Mouse (Mus musculus): Measurements from ENCODE around the gene E2f6.
A peak's percentile ranks its signal among the peaks of the same experiment; 100 is the strongest.

Gene E2f6

DNA sequence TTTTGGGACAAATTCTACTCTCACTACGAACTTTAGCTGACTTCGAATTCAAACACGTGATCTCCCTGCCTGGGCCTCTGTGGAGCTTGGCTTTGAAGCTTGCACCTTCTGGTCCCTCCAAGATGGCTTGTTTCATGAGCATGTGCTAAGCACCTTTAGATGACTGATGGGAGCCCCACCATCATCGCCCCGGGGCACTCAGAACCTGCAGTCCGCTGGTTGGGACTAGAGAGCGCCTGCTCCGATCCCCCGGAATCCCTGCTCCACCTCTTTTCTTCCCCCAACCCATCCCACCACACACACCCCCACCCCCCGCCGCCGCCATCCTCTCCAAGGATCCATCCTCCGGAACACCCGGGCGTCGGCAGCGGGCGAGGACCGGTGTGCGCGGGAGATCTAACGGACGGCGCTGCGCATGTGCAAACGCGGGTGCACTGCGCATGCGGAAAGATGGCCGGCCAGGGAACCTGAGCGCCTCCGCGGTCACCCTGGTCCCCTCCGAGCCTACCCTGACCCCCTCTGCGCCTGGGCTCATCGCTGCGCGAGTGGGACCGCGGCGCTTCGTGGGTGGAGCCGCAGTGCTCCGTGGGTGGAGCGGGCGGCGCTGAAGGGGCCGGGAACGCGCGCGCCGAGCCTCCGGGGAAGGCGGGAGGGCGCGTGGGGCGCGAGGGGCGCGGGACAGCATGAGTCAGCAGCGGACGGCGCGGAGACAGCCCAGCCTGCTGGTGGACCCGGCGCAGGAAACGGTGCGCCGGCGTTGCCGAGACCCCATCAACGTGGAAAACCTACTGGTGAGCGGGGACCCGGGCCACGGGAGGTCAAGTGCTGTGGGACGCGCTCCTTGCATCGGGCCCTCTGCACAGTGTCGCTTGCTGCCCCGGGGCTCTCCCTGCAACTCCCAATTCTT is at the start of gene E2f6:
Gene E2f6 (plus strand): TSS at position 439 of the 907 bp plus-strand sequence.
- DNase-seq = peak; percentile 77 to 84

DNA sequence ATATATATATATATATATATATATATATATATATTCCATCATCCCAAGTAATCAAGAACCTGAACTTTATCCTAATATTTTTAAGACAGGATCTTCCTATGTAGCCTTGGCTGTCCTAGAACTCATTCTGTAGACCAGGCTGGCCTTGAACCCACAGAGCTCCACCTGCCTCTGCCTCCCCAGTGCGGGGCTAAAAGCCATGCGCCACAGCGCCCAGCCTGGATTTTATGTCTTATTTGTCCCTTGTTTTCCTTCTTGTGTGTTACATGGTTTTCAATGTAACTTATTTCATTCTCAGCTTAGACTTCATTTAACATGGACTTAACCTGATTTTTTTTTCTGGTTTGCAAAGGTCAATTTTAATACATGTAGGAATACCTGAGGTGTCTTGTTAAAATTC is 49.3 kb upstream of the E2f6 start:
- no peak for DNase-seq

DNA sequence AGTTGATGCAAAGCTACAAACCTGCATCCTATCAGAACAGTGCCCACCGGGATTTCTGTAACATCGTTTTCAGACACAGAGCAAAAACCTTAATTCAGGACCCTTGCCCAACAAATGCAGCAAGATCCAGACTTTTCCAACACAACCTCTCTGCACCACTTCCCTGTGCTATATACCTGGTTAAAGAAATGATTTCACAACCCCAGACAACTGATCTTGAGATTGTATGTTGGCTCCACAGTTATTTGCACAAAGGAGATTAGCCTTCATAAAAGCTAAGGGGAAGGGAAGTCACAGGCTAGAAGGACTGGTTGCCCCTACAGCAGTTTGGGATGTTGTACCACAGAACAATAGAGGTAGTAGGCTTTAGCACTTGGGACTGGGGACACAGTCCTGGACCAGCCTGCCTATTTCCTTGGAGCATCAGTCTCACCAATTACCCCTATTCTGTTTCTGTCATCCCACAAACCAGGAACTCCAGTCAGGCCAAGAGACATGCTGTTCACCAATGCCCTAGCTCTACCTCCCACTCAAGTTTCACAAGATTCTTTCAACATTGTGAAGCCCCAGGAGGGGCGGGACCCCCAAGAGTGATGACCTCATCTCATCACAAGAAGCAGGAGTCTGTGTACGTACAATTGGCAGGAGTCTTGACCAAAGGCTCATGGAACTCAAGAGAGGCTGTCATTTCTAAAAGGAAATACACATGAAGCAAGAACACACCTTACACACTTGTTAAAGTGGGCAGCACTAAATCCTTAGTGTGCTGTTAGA is 46.9 kb upstream of the E2f6 start:
- DNase-seq = no peak

DNA sequence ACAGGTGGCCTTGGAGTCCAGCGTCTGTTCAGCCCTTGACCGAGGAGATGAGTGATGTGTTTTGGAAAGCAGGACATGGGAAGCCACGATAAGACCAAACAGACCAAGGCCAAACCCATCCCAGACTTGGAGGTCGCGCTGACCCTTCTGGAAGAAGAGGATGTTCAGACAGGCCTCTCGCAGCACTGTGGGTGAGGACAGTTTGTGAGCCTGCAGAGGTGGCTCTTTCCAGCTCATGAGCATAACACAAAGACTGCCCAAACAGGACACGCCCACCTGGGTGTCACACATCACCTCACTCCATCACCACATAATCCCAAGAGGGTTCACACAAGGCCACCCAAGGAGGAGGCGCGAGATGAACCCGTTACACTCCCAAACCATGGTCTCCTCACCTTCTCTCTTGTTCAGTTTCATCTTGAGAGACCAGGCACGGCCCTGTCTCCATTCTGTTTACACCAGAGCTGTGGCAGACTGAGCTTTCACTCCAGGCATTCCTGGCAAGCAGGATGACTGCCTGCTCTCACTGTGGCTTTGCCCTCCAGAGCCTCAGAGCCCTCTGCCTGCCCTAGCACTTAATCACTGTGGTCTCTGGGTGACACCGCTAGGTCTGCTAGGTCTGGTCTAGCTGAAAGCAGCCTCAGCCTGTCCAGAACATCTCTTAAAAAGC is 45.9 kb upstream of the E2f6 start:
- DNase-seq = peak; percentile 4 to 16

DNA sequence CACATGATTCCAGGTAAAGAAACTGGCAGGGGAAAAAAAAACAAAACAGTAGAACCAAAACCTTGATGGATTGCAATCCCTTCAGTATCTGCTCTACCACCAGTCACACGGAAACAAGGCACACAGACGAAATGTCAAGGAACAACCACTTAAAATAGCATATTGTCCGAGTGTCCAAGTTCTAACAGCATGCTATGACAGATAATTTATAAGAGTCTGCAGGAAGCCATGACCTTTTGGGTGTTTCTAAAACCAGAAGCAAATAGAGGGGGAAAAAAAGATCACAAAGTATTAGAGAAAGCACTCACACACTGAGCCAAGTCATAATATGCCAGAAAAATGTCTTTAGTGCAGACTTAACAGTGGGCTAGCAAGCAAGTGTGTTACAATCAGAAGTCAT is 42.5 kb upstream of the E2f6 start:
- no peak for DNase-seq

DNA sequence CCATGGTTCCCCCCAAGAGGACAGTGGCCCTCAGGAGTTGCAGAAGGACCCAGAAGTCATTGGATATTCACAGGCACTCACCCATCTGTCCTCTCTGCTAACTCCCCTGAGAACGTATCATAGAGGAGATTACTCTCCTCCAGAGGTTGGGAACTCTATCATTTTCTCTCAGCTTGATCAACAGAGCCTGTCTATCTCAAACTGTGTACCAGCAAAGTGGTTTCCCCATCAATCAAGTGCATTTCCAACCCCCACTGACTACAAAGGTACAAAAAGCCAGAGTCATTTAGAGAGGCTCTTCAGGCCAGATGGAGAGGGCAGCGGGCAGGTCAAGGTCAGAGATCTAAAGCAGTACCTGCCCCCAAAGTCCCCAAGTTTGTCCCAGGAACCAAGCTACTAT is 42.1 kb upstream of the E2f6 start:
- DNase-seq = no peak

DNA sequence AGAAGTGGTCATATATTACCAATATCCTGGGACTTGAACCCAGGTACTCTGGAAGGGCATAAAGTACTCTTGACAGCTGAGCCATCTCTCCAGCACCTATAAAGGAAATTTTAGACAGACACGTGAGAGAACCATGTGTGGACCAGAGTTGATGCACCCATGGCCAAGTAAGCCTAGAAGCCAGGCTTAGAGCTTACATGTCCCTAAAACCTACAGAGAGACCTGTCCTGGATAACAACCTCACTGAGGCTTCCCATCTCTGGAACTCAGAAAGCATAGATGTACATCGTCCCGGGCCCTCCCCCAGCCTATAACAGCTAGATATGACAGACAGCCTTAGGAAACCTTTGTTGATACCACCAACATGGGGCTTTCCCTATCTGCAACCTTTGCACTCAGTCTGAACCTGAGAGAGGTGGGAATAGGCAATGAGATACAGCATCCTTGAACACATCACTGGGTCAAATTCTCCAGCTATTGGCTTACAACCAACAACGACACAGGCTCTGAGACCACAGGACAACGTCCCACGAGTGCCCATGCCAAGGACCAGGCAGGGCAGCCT is 41.1 kb upstream of the E2f6 start:
- no peak for DNase-seq

DNA sequence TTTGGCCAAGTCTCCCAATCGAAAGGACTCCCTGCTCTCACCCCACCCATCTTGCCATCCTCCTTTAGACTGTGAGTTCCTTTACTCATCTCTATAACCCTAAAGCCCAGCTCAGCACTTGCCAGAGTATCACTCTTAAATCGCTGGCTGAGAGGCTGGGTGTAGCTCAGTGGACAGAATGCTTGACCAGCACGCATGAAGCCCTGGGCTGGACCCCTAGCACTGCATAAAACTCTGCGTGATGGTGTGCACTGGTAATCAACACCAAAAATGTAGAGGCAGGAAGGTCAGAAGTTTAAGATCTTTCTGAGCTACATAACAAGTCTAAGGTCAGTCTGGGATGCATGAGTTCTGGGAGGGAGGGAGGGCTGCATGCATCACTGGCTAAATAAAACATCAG is 36.2 kb upstream of the E2f6 start:
- DNase-seq = no peak

DNA sequence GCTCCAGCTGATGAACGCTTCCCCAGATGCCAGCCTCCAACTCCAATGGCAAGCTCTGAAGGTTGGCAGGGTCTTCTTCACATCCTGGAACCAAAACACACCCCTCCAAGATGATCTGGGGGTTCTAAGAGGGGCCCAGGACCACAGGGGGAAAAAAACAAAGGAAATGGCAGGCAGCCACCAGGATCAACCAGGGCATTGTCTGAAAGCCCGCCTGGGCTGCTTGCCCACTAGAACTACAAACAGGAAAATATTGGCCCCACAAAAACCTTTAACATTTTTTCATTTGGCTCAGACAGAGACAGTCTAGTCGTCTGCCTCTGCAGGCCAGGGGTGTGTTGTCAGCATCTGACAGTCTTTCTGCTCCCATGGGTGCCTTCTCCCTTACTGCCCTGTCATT is 35.4 kb upstream of the E2f6 start:
- DNase-seq = no peak

DNA sequence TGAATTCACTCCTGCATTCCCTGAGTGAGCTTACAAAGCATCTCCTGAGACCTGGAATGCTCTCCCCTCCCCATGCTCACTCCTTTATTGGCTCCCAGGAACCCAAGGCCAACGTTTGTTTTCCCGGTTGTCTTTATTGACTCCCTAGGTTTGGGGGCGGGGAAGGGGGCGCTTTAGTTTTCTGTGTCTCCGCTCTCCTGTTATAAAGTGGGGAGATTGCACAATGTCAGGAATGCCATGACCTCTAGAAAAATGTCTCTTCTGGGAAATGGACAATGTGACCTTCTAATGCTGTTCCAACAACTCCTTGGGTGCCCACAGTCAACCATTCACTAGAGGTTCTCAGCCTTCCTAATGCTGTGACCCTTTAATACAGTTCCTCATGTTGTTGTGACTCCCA is 32.2 kb upstream of the E2f6 start:
- no peak for DNase-seq

DNA sequence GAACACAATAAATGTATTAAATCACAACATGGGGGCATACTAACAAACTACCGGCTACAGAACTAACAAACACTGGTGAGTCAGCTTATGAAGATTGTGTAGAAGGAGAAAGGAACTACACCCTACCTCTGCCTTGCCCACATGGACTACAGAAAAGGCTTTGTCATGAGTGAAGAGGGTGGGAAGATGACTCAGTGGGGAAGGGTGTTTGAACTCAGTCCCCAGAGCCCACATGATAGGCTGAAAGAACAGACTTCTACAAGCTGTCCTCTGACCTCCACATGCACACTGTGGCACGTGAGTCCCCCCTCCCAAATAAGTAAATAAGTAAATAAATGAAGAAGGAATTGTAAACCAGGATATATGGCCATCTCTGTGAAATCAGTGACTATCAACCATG is 31.6 kb upstream of the E2f6 start:
- no peak for DNase-seq

DNA sequence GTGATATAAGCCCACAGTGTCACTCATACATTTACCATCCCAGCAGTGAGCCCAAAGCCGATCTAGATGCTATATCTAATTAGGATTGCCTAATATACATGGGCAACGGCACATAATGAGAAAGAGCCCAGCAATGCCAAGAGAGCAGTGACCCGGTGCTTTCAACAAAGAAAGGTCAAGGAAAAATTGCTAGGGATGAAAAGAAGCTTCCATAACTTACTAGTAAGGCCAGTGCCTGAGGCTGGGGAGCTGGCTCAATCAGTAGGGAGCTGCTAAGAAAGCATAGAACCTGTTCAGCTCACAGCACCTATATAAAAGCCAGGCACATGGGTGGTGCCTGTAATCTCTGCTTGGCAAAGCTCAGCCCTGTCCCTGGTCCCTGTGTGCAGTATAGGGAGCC is 30.4 kb upstream of the E2f6 start:
- DNase-seq = no peak

DNA sequence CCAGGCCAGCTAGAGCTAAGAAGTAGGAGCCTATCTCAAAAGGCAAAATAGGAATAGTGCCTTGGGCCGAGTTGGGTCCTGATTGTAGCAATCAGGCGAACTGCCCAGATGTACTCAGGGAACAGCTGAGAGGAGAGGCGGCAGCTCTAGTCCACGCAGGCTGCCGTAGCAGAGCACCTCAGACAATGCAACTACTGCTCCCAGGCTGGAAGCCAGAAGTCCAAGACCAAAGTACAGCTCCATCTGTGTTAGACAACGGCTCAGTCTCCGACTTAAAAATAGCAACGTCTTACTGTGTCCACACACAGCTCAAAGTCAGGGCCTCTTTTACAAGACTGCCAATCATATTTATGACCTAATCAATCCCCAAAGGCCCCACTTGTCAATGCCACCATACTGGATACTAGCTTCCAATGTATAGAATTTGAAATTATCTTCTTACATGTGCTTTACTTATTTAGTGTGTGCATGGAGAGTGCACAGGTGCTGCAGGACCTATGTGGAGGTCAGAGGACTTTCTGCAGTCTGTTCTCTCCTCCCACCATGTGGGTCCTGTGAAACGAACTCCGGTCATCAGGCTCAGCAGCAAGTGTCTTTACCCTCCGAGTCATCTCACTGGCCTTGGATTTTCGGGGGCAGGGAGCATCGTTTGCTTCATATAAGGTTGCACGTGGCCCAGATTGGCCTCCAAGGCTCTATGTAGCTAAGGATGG is 29.6 kb upstream of the E2f6 start:
- no peak for DNase-seq

DNA sequence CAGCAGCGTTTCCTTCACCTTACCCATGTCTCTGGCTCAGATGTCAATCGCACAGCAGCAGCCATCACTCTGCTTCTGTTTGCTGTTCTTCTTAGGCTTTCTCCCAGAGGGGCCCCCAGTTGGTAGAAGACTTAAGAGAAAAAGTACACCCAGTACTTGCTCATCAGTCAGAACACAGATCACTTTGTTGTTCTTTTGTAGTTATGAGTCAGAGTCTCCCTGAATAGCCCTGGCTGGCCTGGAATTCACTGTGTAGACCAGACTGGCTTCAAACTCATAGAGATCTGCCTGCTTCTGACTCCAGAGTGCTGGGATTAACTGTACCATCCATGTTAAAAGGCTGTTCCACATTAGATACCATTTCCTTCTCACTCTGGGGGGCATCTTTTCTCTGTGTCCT is 22.2 kb upstream of the E2f6 start:
- DNase-seq = no peak

DNA sequence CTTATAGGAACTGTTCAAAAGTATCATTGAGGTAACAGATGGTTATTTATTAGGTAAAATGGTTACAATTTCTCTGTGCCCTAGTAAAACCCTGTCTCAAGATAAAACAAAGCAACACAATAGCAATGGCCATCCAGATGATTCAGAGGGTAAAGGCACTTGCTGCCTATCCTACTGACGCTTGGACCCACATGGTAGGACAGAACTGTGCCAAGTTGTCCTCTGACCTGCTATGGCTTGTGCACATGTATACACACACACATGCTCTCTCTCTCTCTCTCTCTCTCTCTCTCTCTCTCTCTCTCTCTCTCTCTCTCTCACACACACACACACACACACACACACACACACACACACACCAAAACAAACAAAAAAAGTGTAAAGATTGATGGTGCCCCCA is 21.6 kb upstream of the E2f6 start:
- no peak for DNase-seq

DNA sequence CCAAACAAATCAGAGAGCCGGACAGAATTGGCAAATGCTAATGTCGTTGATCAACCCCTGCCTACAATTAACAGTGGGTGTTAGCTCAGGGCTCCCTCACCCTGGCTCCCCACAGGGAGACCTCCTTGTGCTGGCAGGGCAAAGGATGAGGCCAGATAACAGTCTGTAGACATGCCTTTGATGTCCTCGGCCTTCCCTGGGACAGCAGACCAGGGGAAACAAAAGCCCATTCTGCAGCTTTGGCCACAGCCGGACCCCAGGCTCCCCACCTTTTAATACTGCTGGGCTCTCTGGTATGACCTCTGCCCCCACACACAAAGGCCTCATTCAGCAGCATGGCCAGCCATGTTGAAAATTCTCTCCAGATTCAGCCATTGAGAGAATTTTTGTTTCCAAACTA is 21.0 kb upstream of the E2f6 start:
- no peak for DNase-seq

DNA sequence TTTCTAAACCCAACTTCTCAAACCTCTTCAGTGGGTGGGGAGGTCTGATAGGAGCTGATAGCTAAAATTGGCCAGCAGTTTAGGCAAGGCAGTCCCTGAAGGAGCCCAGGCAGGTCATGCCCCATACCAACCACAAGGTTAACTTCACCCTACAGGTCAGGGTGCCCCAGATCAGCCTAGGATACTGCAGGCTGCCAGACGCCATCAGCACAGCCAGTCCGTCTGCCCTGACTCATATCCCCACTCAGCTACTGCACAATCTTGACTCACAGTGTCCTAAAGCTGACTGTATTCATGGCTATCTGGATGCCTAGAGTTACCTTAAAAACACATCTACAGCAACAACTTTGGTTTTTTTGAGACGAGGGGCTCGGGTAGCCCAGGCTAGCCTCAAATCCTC is 20.3 kb upstream of the E2f6 start:
- DNase-seq = no peak

DNA sequence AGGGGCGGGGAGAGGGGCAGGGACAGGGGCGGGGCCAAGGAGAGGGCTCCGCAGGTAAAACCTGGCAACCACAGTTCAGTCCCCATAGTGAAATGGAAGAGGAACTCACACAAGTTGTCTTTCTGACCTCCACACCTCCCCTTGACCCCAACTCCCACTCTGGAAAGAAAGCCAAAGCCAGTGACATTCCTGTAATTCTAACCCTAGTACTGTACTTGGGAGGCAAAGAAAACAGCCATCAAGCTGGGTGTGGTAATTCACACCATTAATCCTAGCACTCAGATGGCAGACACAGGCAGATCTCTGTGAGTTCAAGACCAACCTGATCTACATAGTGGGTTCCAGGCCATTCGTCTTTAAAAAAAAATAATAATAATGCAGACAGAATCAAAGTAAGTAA is 17.4 kb upstream of the E2f6 start:
- no peak for DNase-seq

DNA sequence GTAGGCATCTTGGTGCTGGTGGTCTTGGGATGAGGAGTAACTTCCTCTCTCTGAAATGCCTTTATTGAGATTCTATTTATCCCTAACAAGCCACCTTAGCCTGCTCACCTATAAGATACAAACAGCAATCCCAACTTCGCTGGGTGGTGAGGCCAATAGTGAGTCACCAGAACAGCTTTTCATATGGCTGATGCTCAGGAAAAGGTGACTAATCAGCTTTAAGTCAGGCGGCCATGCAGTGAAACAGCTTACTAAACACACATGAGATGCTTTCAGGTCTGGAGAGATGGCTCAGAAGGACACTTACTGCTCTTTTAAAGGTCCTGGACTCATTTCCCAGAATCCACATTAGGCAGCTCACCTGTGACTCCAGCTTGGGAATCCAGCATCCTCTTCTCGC is 15.0 kb upstream of the E2f6 start:
- no peak for DNase-seq

DNA sequence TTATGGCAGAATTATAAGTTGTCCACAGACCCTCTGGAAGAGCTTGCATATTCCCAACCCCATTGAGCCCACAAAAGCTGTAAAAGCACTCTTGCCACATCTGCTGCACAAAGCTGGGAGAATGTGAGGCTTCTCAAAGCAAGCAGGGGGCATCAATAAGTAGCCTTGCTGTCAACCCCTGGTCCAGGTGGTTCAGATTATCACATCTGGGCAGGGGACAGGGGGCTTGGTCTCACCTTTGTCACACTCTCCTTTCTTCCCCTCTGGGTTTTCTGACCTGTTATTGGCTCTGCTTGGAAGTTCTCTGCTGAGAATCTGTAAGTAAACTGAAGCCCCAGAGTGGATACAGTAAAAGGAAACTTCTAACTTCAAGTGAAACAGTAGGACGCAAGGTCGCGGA is 11.9 kb upstream of the E2f6 start:
- DNase-seq = no peak

DNA sequence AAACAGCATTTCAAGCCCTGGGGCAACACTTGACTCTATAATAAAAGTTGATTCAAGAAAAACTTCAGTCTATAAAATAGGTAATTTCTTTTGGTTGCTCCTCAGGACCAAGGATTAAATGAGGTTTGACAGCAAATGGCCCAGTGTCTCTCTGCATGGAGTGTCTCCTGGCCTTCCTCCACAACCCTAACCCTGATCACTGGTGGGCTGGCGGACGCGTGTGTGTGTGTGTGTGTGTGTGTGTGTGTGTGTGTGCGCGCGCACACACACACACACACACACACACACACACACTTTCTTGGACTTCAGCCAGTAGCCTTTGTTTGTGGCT is 10.9 kb upstream of the E2f6 start:
- DNase-seq = no peak

DNA sequence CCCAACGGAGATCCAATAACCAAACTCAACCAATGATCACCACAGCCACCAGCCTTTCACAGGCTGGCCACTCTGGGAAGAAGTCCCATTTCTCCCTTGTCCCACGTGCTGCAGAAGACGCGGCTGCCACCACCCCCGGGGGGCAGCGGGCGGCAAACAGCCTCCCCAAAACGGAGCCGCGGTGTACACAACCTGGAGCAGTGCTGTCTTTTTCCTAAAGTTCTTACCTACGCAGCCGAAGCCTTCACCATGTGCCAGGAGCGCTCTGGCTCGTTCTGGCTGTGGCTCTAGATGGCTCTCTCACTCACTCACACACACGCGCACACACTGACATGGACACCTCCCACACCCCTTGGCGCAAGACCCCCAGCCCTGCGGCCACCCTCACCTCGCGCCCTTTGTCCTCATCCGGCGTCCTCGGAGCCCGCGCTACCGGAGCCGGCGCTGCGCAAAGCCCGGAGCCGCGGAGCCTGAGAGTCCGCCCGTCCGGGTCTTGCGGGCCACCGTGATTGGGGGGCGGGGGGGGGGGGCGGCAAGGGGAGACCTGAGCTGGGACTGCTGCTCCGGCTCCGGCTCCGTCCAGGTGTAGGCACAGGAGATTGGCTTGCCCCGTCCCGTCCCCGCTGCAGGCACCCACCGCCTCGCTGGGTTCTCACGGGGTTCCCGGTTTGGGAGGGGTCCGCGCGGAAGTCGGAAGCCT is 10.4 kb upstream of the E2f6 start, which contains the start of gene Greb1:
Gene Greb1 (minus strand): TSS at position 628 of the 700 bp plus-strand sequence.
- no peak for DNase-seq
